Mouse (Mus musculus) midbrain, embryonic 12.5 days (tissue): ENCODE results near the gene Vat1. TPM values are rescaled to one million over a fixed set of nuclear protein-coding genes. Genes with fewer than 3 reads are reported as not detected.
"Not testable (repeated sequence)": the region's sequence is repeated elsewhere in the genome, so short reads cannot be mapped to it uniquely, and the experiment has no call there.

Experiments
- ATAC-seq: fragments of 200-750 bp; cut with Nextera tagmentation; 2 replicates; pipeline ENCODE4 v1.8.0; 2017; ENCODE audit warnings: low read depth, moderate TSS enrichment, moderate library complexity; ENCODE audit not compliant: low FRiP score
- H3K27ac ChIP-seq: fragments of 300-500 bp; sonication (generic); replicated peaks from 2 replicates; pipeline ENCODE4 v1.5.1; 2016; ENCODE audit warnings: mild to moderate bottlenecking
- H3K27me3 ChIP-seq: fragments of 300-500 bp; sonication (generic); 2 replicates; pipeline ENCODE4 v1.6.1; 2016; ENCODE audit warnings: mild to moderate bottlenecking
- H3K36me3 ChIP-seq: fragments of 300-500 bp; sonication (generic); 2 replicates; pipeline ENCODE4 v1.6.1; 2016
- H3K4me1 ChIP-seq: fragments of 300-500 bp; sonication (generic); 2 replicates; pipeline ENCODE4 v1.6.1; 2016
- H3K4me2 ChIP-seq: fragments of 300-500 bp; sonication (generic); replicated peaks from 2 replicates; pipeline ENCODE4 v1.6.1; 2016; ENCODE audit warnings: mild to moderate bottlenecking, moderate library complexity
- H3K4me3 ChIP-seq: fragments of 300-500 bp; sonication (generic); 2 replicates; pipeline ENCODE4 v1.5.1; 2016; ENCODE audit warnings: mild to moderate bottlenecking
- H3K9ac ChIP-seq: fragments of 300-500 bp; sonication (generic); replicated peaks from 2 replicates; pipeline ENCODE4 v1.6.1; 2016; ENCODE audit warnings: mild to moderate bottlenecking, moderate library complexity
- H3K9me3 ChIP-seq: fragments of 300-500 bp; sonication (generic); 2 replicates; pipeline ENCODE4 v1.6.1; 2016; ENCODE audit warnings: mild to moderate bottlenecking
- WGBS: fragments of 180-500 bp; shearing (Covaris S2); methylation state at CpG from one replicate; pipeline ENCODE4 v1.1.7; 2016; 5-methylcytosine and 5-hydroxymethylcytosine counted together
- polyA plus RNA-seq: library from polyadenylated mRNA; unstranded; fragments of >200 nt; fragmentation: Nextera tagmentation; extraction: Ambion mirVana; gene quantifications from 2 replicates; pipeline ENCODE4 v1.2.1, GENCODE M21; 2016

Gene Vat1
- polyA plus RNA-seq, 1 experiment from 2014 or later: 69.3 TPM

- H3K9ac ChIP-seq, H3K27ac ChIP-seq, H3K4me2 ChIP-seq, H3K27me3 ChIP-seq, H3K4me3 ChIP-seq, H3K36me3 ChIP-seq, ATAC-seq, H3K9me3 ChIP-seq: not testable (repeated sequence)
- peaks cover 40% of the 10 kb centered on the region for H3K4me1 ChIP-seq
- 93% methylated on average over 4 of the region's 4 CpGs for WGBS
Observed at GRCm38 (mm10) chr11:101476361-101476760, 10.3 kb upstream of the Vat1 start.

GRCm38 (mm10) chr11:101474298-101474697, 8.3 kb upstream of the Vat1 start:
- Histone ChIP-seq H3K36me3 (peaks cover 12% of the 10 kb centered on the region), H3K9ac (no peak overlapping the region), H3K4me2 (no peak overlapping the region), H3K27ac (0 out of 2 replicates have a peak overlapping the region, but pooled peaks have one; percentile 15), H3K4me3 (no peak overlapping the region), H3K9me3 (no peaks in the 10 kb centered on the region), H3K4me1 (peaks cover 43% of the 10 kb centered on the region), H3K27me3 (no peaks in the 10 kb centered on the region)
- no peak for ATAC-seq
- 80% methylated on average over 5 of the region's 5 CpGs for WGBS

GRCm38 (mm10) chr11:101473686-101474085, 7.7 kb upstream of the Vat1 start:
- ATAC-seq, H3K4me2 ChIP-seq, H3K4me3 ChIP-seq, H3K9ac ChIP-seq, H3K9me3 ChIP-seq, H3K27me3 ChIP-seq: not testable (repeated sequence)
- 88% methylated on average over 1 of the region's 1 CpGs for WGBS
- Histone ChIP-seq H3K36me3 (peaks cover 12% of the 10 kb centered on the region), H3K27ac (0 out of 2 replicates have a peak overlapping the region, but pooled peaks have one; percentile 15), H3K4me1 (peaks cover 41% of the 10 kb centered on the region)

- ATAC-seq: no peak
- H3K4me3 ChIP-seq: no peak overlapping the region
- H3K4me1 ChIP-seq: peaks cover 31% of the 10 kb centered on the region
Observed at GRCm38 (mm10) chr11:101472336-101472735, 6.3 kb upstream of the Vat1 start.

GRCm38 (mm10) chr11:101471926-101472325, 5.9 kb upstream of the Vat1 start:
- ATAC-seq: no peak
- H3K9ac ChIP-seq: no peak overlapping the region; the same call in 1 of the 2 replicates
- 0 out of 2 replicates have a peak overlapping the region, but pooled peaks have one; percentile 4 for H3K27ac ChIP-seq
- H3K4me1 ChIP-seq: peaks cover 31% of the 10 kb centered on the region
- H3K36me3 ChIP-seq: peaks cover 12% of the 10 kb centered on the region
- 83% methylated on average over 3 of the region's 3 CpGs for WGBS
- H3K4me2 ChIP-seq: no peak overlapping the region
- H3K9me3 ChIP-seq: no peaks in the 10 kb centered on the region
- H3K4me3 ChIP-seq: no peak overlapping the region
- no peaks in the 10 kb centered on the region for H3K27me3 ChIP-seq

More at GRCm38 (mm10) chr11:101472336-101472735, 6.3 kb upstream of the Vat1 start:
- Histone ChIP-seq H3K36me3 (peaks cover 12% of the 10 kb centered on the region), H3K27ac (0 out of 2 replicates have a peak overlapping the region, but pooled peaks have one; percentile 4), H3K4me2 (no peak overlapping the region), H3K9ac (no peak overlapping the region; the same call in 1 of the 2 replicates), H3K9me3 (no peaks in the 10 kb centered on the region), H3K27me3 (no peaks in the 10 kb centered on the region)
- WGBS: 60% methylated on average over 7 of the region's 7 CpGs

GRCm38 (mm10) chr11:101470206-101470605, 4.2 kb upstream of the Vat1 start:
- H3K4me2 ChIP-seq: peak overlapping the region; percentile 45
- no peak for ATAC-seq
- peaks cover 12% of the 10 kb centered on the region for H3K36me3 ChIP-seq
- WGBS: 14% methylated on average over 7 of the region's 7 CpGs
- peaks cover 39% of the 10 kb centered on the region for H3K4me1 ChIP-seq
- peak overlapping the region; percentile 42 for H3K27ac ChIP-seq
- H3K9ac ChIP-seq: peak overlapping the region; percentile 31; the same call in 1 of the 2 replicates
- peaks cover 3% of the 10 kb centered on the region; the same call in 1 of the 2 replicates for H3K27me3 ChIP-seq
- H3K4me3 ChIP-seq: peak overlapping the region; percentile 17
- no peaks in the 10 kb centered on the region for H3K9me3 ChIP-seq

- Histone ChIP-seq H3K4me3 (peak overlapping the region; percentile 78), H3K9ac (peak overlapping the region; percentile 83), H3K27ac (no peak overlapping the region), H3K4me2 (peak overlapping the region; percentile 76), H3K27me3 (peaks cover 3% of the 10 kb centered on the region; the same call in 1 of the 2 replicates), H3K4me1 (peaks cover 46% of the 10 kb centered on the region), H3K36me3 (peaks cover 12% of the 10 kb centered on the region), H3K9me3 (no peaks in the 10 kb centered on the region)
- no peak for ATAC-seq
- 71% methylated on average over 4 of the region's 4 CpGs for WGBS
Observed at GRCm38 (mm10) chr11:101469155-101469554, 3.1 kb upstream of the Vat1 start.

- H3K36me3 ChIP-seq: peaks cover 12% of the 10 kb centered on the region
- peaks cover 50% of the 10 kb centered on the region for H3K4me1 ChIP-seq
- H3K27ac ChIP-seq: peak overlapping the region; percentile 90
- H3K4me2 ChIP-seq: peak overlapping the region; percentile 76
- WGBS: 4% methylated on average over 13 of the region's 13 CpGs
- H3K9me3 ChIP-seq: no peaks in the 10 kb centered on the region
- H3K27me3 ChIP-seq: peaks cover 3% of the 10 kb centered on the region; the same call in 1 of the 2 replicates
- peak overlapping the region; percentile 83 for H3K9ac ChIP-seq
- ATAC-seq: no peak
- H3K4me3 ChIP-seq: peak overlapping the region; percentile 78
Observed at GRCm38 (mm10) chr11:101468731-101469130, 2.7 kb upstream of the Vat1 start.

GRCm38 (mm10) chr11:101468263-101468688, 2.2 kb upstream of the Vat1 start:
- Histone ChIP-seq H3K4me3 (peak overlapping the region; percentile 78), H3K9ac (peak overlapping the region; percentile 83), H3K4me1 (peaks cover 55% of the 10 kb centered on the region), H3K4me2 (peak overlapping the region; percentile 76), H3K9me3 (no peaks in the 10 kb centered on the region), H3K36me3 (peaks cover 12% of the 10 kb centered on the region), H3K27me3 (peaks cover 3% of the 10 kb centered on the region; the same call in 1 of the 2 replicates), H3K27ac (peak overlapping the region; percentile 90)
- ATAC-seq: no peak; the same call in 1 of the 2 replicates
- 0% methylated on average over 30 of the region's 31 CpGs for WGBS

GRCm38 (mm10) chr11:101467477-101468262, 1.6 kb upstream of the Vat1 start:
- WGBS: under 1% methylated on average over 53 of the region's 54 CpGs
- Histone ChIP-seq H3K27ac (peak overlapping the region; percentile 90), H3K27me3 (peaks cover 3% of the 10 kb centered on the region; the same call in 1 of the 2 replicates), H3K4me1 (peaks cover 61% of the 10 kb centered on the region), H3K9me3 (no peaks in the 10 kb centered on the region), H3K36me3 (peaks cover 12% of the 10 kb centered on the region), H3K4me2 (peak overlapping the region; percentile 76), H3K9ac (peak overlapping the region; percentile 83), H3K4me3 (peak overlapping the region; percentile 78)
- ATAC-seq: peak; percentile 64

- H3K4me3 ChIP-seq: peak overlapping the region; percentile 75
- 61% methylated on average over 5 of the region's 5 CpGs for WGBS
- not testable (repeated sequence) for ATAC-seq, H3K27me3 ChIP-seq, H3K27ac ChIP-seq, H3K9ac ChIP-seq, H3K9me3 ChIP-seq
- peak overlapping the region; percentile 79 for H3K4me2 ChIP-seq
- H3K36me3 ChIP-seq: peaks cover 19% of the 10 kb centered on the region
- peaks cover 71% of the 10 kb centered on the region for H3K4me1 ChIP-seq
Observed at GRCm38 (mm10) chr11:101466552-101466950, 521 bp upstream of the Vat1 start.
